Mouse (Mus musculus) midbrain, embryonic 14.5 days (tissue): ENCODE measurements at regions not wholly inside any gene's neighbourhood (a gene's known extent, or its start where the extent isn't known, plus 50 kb on each side); places are given as distances from the start of the nearest gene placed in this dataset.
A peak's percentile ranks its signal among the peaks of the same experiment; 100 is the strongest.

Experiments
- ATAC-seq: fragments of 200-750 bp; cut with Nextera tagmentation; 2 replicates; pipeline ENCODE4 v1.8.0; 2017; ENCODE audit warnings: moderate number of reproducible peaks, moderate library complexity; ENCODE audit not compliant: low FRiP score, low TSS enrichment
- DNase-seq: peaks from one replicate; pipeline ENCODE4 v3.0.0-alpha.2; 2015
- H3K27ac ChIP-seq: fragments of 300-500 bp; sonication (generic); replicated peaks from 2 replicates; pipeline ENCODE4 v1.5.1; 2014; ENCODE audit warnings: mild to moderate bottlenecking, low read depth, low read length, moderate library complexity
- H3K27me3 ChIP-seq: fragments of 300-500 bp; sonication (generic); 2 replicates; pipeline ENCODE4 v1.6.1; 2014; ENCODE audit warnings: low read length, control low read depth, mixed read lengths; ENCODE audit not compliant: control insufficient read depth, insufficient read depth
- H3K36me3 ChIP-seq: fragments of 300-500 bp; sonication (generic); 2 replicates; pipeline ENCODE4 v1.6.1; 2014; ENCODE audit warnings: low read length, control low read depth; ENCODE audit not compliant: control insufficient read depth, insufficient read depth
- H3K4me1 ChIP-seq: fragments of 300-500 bp; sonication (generic); 2 replicates; pipeline ENCODE4 v1.6.1; 2014; ENCODE audit warnings: mild to moderate bottlenecking, antibody characterized with exemption, low read length, control low read depth; ENCODE audit not compliant: control insufficient read depth, insufficient read depth
- H3K4me2 ChIP-seq: fragments of 300-500 bp; sonication (generic); 2 replicates; pipeline ENCODE4 v1.6.1; 2014; ENCODE audit warnings: mild to moderate bottlenecking, low read length, moderate library complexity
- H3K4me3 ChIP-seq: fragments of 300-500 bp; sonication (generic); replicated peaks from 2 replicates; pipeline ENCODE4 v1.5.1; 2014; ENCODE audit warnings: low read depth, low read length
- H3K9ac ChIP-seq: fragments of 300-500 bp; sonication (generic); replicated peaks from 2 replicates; pipeline ENCODE4 v1.6.1; 2014; ENCODE audit warnings: mild to moderate bottlenecking, low read length, moderate library complexity
- H3K9me3 ChIP-seq: fragments of 300-500 bp; sonication (generic); 2 replicates; pipeline ENCODE4 v1.6.1; 2016; ENCODE audit warnings: low read length, control low read depth, mixed read lengths; ENCODE audit not compliant: control insufficient read depth
- WGBS: fragments of 180-500 bp; shearing (Covaris S2); extraction: QIAGEN DNeasy Blood & Tissue Kit; methylation state at CpG from one replicate; pipeline ENCODE4 v1.1.7; 2014; 5-methylcytosine and 5-hydroxymethylcytosine counted together

DNA sequence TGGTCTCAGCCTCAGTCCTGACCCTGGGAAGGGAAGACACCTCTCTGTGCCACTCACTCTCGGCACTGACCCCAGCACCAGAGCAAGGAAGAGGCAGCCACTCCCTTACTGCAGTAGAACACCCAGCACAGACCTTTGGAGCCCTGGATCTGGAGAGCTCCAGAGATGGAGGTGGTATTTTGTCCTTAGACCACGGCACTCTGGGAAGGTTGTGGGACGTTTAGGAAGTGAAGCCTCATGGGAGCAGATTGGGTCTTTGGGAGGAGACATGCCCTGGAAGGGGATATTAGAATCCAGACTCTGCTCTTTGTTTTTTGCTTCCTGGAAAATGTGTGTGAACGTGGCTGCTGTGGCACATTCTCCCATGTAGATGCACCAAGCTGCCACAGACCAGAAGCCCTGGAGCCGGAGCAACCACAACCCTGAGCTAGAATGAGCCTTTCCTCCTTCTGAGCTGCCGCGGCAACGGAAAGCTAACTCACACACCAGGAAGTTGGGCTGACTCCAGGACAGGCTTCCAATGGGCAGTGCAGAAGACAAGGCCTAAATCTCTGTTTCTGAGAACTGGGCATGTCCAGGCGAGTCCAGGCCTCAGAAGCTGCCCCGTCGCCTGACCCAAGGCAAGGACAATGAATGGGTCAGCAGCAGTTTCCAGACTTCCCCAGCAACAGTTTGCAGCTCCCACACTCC, 356.9 kb upstream of the Kcnab2 start:
- H3K4me3 ChIP-seq = no peak overlapping the region
- peak overlapping the region; percentile 28 for H3K4me2 ChIP-seq
- peak overlapping the region; percentile 78 for H3K27ac ChIP-seq
- DNase-seq = peak; percentile 24
- H3K36me3 ChIP-seq = no peaks in the 10 kb centered on the region
- ATAC-seq = no peak
- H3K27me3 ChIP-seq = no peaks in the 10 kb centered on the region
- peak overlapping the region; percentile 12; the same call in 1 of the 2 replicates for H3K9ac ChIP-seq
- H3K4me1 ChIP-seq = peaks cover 36% of the 10 kb centered on the region
- no peaks in the 10 kb centered on the region for H3K9me3 ChIP-seq
- WGBS = 46% methylated on average over 11 of the region's 11 CpGs

- H3K9ac ChIP-seq = peak overlapping the region; percentile 12; the same call in 1 of the 2 replicates
- 4% methylated on average over 23 of the region's 23 CpGs for WGBS
- H3K4me2 ChIP-seq = peak overlapping the region; percentile 28
Observed at GRCm38 (mm10) chr4:152833411-152834310, 356.0 kb upstream of the Kcnab2 start.

DNA sequence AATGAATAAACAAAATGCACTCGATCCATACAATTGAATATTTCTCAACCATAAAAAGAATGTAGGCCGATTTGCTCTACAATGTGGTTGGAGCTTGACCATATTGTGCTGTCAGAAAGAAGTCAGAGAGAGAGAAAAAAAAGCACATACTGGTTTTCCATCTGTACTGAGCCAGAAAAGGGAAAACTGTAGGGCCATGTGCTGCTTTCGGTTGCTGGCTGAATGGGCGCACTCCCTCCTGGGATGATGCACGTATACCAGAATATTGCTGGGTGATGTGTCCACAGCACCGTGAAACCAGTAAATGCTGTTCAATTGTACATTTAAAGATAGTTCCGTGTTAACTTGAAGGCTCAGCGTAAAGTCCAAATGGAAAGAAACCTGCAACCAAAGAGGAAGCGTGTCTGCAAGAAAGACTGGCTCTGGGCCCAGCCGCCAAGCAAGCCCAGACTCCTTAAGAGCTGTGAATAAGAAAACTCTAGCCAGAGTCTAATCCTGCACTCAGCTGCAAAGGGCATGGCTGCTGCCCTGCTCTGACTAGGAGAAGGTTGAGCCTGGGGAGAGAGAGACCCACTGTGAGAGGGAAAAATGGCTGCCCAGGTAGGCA, 355.2 kb upstream of the Kcnab2 start:
- DNase-seq = peak; percentile 53
- ATAC-seq = no peak
- Histone ChIP-seq H3K9ac (no peak overlapping the region), H3K27me3 (no peaks in the 10 kb centered on the region), H3K36me3 (no peaks in the 10 kb centered on the region), H3K9me3 (peaks cover 7% of the 10 kb centered on the region; the same call in 1 of the 2 replicates), H3K4me3 (no peak overlapping the region), H3K4me2 (peak overlapping the region; percentile 28; the same call in 1 of the 2 replicates), H3K27ac (peak overlapping the region; percentile 78), H3K4me1 (peaks cover 36% of the 10 kb centered on the region)
- 50% methylated on average over 10 of the region's 10 CpGs for WGBS

More at GRCm38 (mm10) chr4:152833411-152834310, 356.0 kb upstream of the Kcnab2 start:
- Histone ChIP-seq H3K9me3 (peaks cover 3% of the 10 kb centered on the region; the same call in 1 of the 2 replicates), H3K4me3 (no peak overlapping the region), H3K27ac (peak overlapping the region; percentile 78), H3K27me3 (no peaks in the 10 kb centered on the region), H3K4me1 (peaks cover 36% of the 10 kb centered on the region), H3K36me3 (no peaks in the 10 kb centered on the region)
- ATAC-seq (peak; percentile 52; the same call in 1 of the 2 replicates), DNase-seq (peak; percentile 69)

DNA sequence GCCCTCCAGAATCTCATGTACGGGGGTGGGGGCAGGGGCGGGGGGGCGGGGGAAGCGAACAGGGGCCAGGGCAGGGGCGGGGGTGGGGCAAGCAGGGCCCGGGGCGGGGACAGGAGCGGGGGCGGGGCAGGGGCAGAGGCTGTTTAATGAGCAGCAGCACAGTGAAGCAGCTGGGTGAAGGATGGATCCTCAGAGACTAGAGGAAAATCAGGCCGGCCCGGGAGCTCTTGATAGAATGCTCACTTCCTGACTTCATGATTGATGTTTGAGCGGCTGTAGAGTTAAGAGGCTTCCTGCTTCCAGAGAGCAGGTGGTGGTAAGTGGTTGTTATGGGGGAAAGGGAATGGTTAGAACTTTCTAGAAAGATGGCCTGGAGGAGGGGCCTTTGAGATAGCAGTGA, 347.5 kb upstream of the Kcnab2 start:
- Histone ChIP-seq H3K27ac (no peak overlapping the region), H3K27me3 (no peaks in the 10 kb centered on the region), H3K4me1 (no peaks in the 10 kb centered on the region), H3K9ac (no peak overlapping the region), H3K36me3 (no peaks in the 10 kb centered on the region), H3K4me3 (no peak overlapping the region), H3K9me3 (peaks cover 7% of the 10 kb centered on the region; the same call in 1 of the 2 replicates), H3K4me2 (no peak overlapping the region)
- WGBS = 30% methylated on average over 12 of the region's 12 CpGs
- DNase-seq = peak; percentile 20
- no peak for ATAC-seq

DNA sequence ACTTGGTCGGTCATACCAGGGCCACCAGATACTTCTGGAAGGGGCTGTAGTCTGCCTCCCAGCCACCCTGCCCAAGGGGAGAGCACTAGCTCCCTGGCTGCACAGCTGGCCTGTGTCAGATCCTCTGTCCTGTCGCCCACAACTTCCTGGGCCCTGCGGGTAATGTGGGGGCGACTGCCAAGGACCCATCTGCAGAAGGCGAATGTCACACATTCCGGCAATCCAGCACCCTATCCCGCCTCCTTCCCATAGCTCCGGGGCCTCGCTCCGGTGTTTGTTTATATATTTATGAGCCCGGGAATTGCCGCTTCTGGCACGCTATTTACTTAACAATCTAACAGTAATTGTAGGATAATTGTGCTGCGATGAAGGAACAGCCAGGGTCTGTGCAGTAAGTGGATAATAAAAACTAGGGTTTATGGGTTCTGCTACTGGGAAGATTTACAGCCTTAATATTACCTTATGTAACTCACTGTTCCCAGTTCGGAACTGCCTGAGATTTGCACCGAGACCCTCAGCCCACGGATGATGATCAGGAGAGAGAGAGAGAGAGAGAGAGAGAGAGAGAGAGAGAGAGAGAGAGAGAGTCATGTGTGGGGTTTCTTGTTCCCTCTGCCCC, 338.6 kb upstream of the Kcnab2 start:
- no peaks in the 10 kb centered on the region for H3K4me1 ChIP-seq

DNA sequence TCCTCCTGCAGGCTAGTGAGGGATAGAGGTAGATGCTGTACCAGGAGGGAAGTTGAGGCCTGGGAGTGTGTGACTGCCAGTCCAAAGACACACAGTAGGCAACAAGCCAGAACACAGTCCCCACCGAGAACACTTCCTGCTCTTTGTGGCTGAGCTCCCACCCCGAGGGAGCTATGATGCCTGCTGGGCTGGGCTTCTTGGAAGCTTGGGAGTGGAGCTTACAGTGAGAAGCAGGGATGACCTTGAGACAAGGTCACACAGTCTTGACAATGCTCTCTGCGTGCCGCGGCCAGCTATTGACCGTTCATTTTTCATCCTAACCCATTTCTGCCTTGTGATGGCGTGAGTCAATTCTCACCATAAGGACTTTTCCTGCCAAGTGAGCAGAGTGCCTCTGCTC, 328.9 kb upstream of the Kcnab2 start:
- H3K9me3 ChIP-seq = no peaks in the 10 kb centered on the region
- H3K27ac ChIP-seq = no peak overlapping the region
- DNase-seq = no peak
- no peak overlapping the region for H3K4me3 ChIP-seq
- no peak overlapping the region for H3K4me2 ChIP-seq
- no peaks in the 10 kb centered on the region for H3K36me3 ChIP-seq
- H3K27me3 ChIP-seq = no peaks in the 10 kb centered on the region
- ATAC-seq = no peak
- H3K4me1 ChIP-seq = no peaks in the 10 kb centered on the region
- H3K9ac ChIP-seq = no peak overlapping the region
- WGBS = 84% methylated on average over 7 of the region's 7 CpGs

More for the DNA sequence above, 338.6 kb upstream of the Kcnab2 start:
- DNase-seq (no peak), ATAC-seq (no peak)
- no peak overlapping the region for H3K27ac ChIP-seq
- no peaks in the 10 kb centered on the region for H3K27me3 ChIP-seq
- no peaks in the 10 kb centered on the region for H3K36me3 ChIP-seq
- no peak overlapping the region for H3K4me2 ChIP-seq
- H3K9me3 ChIP-seq = no peaks in the 10 kb centered on the region
- H3K4me3 ChIP-seq = no peak overlapping the region
- H3K9ac ChIP-seq = no peak overlapping the region
- WGBS = 88% methylated on average over 17 of the region's 17 CpGs

DNA sequence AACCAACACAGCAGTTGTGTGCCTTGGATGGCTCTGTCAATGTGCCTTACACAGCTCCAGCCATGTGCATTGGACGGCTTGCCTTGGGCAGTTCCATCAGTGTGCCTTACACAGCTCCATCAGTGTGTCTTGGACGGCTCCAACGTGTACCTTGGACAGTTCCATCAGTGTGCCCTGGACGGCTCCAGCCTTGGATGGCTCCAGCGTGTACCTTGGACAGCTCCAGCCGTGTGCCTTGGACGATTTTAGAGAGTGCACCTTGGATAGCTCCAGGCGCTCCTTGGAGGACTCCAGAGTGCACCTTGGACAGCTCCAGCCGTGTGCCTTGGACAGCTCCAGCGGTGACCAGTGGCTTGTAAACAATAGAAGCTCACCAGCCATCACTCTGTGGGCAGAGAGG, 321.7 kb upstream of the Kcnab2 start:
- H3K36me3 ChIP-seq = no peaks in the 10 kb centered on the region
- 16% methylated on average over 10 of the region's 10 CpGs for WGBS
- H3K4me2 ChIP-seq = no peak overlapping the region
- peak; percentile 60 for DNase-seq
- H3K4me3 ChIP-seq = no peak overlapping the region
- H3K27me3 ChIP-seq = no peaks in the 10 kb centered on the region
- no peaks in the 10 kb centered on the region for H3K9me3 ChIP-seq
- ATAC-seq = no peak
- no peak overlapping the region for H3K9ac ChIP-seq
- no peaks in the 10 kb centered on the region for H3K4me1 ChIP-seq
- no peak overlapping the region for H3K27ac ChIP-seq

- ATAC-seq = no peak
- Histone ChIP-seq H3K27me3 (no peaks in the 10 kb centered on the region), H3K9ac (no peak overlapping the region), H3K9me3 (peaks cover 12% of the 10 kb centered on the region), H3K4me3 (no peak overlapping the region), H3K27ac (no peak overlapping the region), H3K4me1 (0 out of 2 replicates have a peak, but pooled peaks cover 3% of the 10 kb centered on the region), H3K4me2 (no peak overlapping the region), H3K36me3 (no peaks in the 10 kb centered on the region)
- DNase-seq = no peak
- 81% methylated on average over 7 of the region's 7 CpGs for WGBS
Observed at GRCm38 (mm10) chr4:152788431-152788830, 310.8 kb upstream of the Kcnab2 start.
